Comparison of ENCODE assay signal across 17 mouse cellular contexts in the genomic region with DNA sequence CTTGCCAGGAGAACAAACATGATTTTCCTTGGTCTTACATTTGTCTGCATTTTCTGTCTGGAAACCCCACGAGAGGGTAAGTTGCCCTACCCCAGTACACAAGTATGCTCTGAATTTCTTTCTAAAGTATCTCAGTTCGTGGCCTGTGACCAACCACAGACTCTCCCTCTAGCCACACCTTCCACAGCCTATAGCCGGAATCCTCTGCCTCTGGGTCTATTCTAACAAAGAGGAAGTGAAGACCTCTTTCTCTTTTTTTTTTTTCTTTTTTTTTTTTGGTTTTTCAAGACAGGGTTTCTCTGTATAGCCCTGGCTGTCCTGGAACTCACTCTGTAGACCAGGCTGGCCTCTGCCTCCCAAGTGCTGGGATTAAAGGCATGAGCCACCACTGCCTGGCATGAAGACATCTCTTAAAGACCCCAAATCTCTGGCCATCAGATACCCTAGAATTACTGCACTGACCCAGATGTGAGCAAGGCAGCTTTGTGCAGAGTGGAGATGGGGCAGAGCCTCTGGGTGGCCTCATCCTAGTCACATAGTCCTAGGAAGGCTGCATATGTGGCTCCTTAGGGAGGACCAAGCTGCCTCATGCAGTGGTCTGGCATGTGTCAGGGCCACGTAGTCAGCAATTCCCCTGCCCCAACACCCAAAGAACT. TPM values are rescaled to one million over a fixed set of nuclear protein-coding genes. Genes with fewer than 3 reads are reported as not detected.
DNase-seq lines count a peak whose midpoint lies in the region; ATAC-seq lines count a peak whose summit lies in the region.
"Had no signal": no experiment of that assay in that cellular context is flagged by ENCODE, and none has a peak within 500 bp of the region (broad histone marks: within the 10 kb centered on the region; RNA-seq: fewer than 3 reads in every experiment).

No protein-coding gene starts in this region.

- H3K27ac ChIP-seq in heart, embryonic 10.5 days = peak overlapping the region; percentile 67
- H3K27ac ChIP-seq in brown adipose tissue, adult 24 weeks (replicated peaks; ENCODE audit: low read depth, low read length) = 0 out of 2 replicates have a peak overlapping the region, but pooled peaks have one; percentile 8
- H3K27ac ChIP-seq in liver, embryonic 16.5 days (ENCODE audit: low read length) = peak overlapping the region; percentile 18; the same call in 1 of the 2 replicates
- H3K27ac ChIP-seq: hindbrain, embryonic 14.5 days; left cerebral cortex, adult 2 months; midbrain, embryonic 13.5 days; neural tube, embryonic 12.5 days had no signal

- no peak for DNase-seq in heart, embryonic 10.5 days (ENCODE audit: low spot score)
- DNase-seq in heart, adult 8-10 months (ENCODE audit: low spot score) = no peak
- DNase-seq in 416B (ENCODE audit: low read depth) = peak; percentile 72
- DNase-seq in lung, postnatal 36 days = no peak
- DNase-seq in lung, postnatal 25 days (ENCODE audit: low spot score) = no peak
- DNase-seq in gastrocnemius, postnatal 25 days = no peak
- DNase-seq: cerebellum, postnatal 36 days; kidney, adult 18-20 months; kidney, postnatal 4 days; lung, embryonic 14.5 days had no signal

- ATAC-seq in liver, embryonic 16.5 days (ENCODE audit: low read depth) = no peak
- ATAC-seq: midbrain, embryonic 13.5 days had no signal

- H3K4me3 ChIP-seq in heart, embryonic 10.5 days = no peak overlapping the region
- H3K4me3 ChIP-seq in brown adipose tissue, adult 24 weeks (ENCODE audit: insufficient read depth, low read depth, low read length) = no peak overlapping the region
- no peak overlapping the region for H3K4me3 ChIP-seq in liver, embryonic 16.5 days (ENCODE audit: low read depth, low read length)
- H3K4me3 ChIP-seq: erythroblast, embryonic 14.5 days; left cerebral cortex, adult 2 months; midbrain, embryonic 13.5 days; neural tube, embryonic 12.5 days had no signal

- H3K9me3 ChIP-seq in heart, embryonic 10.5 days = no peaks in the 10 kb centered on the region
- H3K9me3 ChIP-seq in liver, embryonic 16.5 days (replicated peaks; ENCODE audit: control insufficient read depth, low read length) = no peaks in the 10 kb centered on the region
- H3K9me3 ChIP-seq: midbrain, embryonic 13.5 days; neural tube, embryonic 12.5 days had no signal

- H3K36me3 ChIP-seq in heart, embryonic 10.5 days = peaks cover 58% of the 10 kb centered on the region
- peaks cover 39% of the 10 kb centered on the region for H3K36me3 ChIP-seq in liver, embryonic 16.5 days (ENCODE audit: control insufficient read depth, insufficient read depth)

- no peaks in the 10 kb centered on the region for H3K27me3 ChIP-seq in heart, embryonic 10.5 days (ENCODE audit: insufficient read depth, poor library complexity, severe bottlenecking)
- H3K27me3 ChIP-seq in liver, embryonic 16.5 days (ENCODE audit: control insufficient read depth, insufficient read depth, low read depth, low read length) = no peaks in the 10 kb centered on the region
- H3K27me3 ChIP-seq: midbrain, embryonic 13.5 days; neural tube, embryonic 12.5 days had no signal

- H3K4me2 ChIP-seq in liver, embryonic 16.5 days (ENCODE audit: low read depth, low read length) = no peak overlapping the region
- H3K4me2 ChIP-seq: hindbrain, embryonic 14.5 days; lung, embryonic 14.5 days; midbrain, embryonic 13.5 days; neural tube, embryonic 12.5 days had no signal

- no peak overlapping the region for H3K9ac ChIP-seq in liver, embryonic 16.5 days (ENCODE audit: low read depth, low read length)
- H3K9ac ChIP-seq: hindbrain, embryonic 14.5 days; lung, embryonic 14.5 days; midbrain, embryonic 13.5 days; neural tube, embryonic 12.5 days had no signal

- WGBS in heart, embryonic 10.5 days = 62% methylated on average over 4 of the region's 4 CpGs
- 50% methylated on average over 4 of the region's 4 CpGs for WGBS in liver, embryonic 16.5 days (ENCODE audit: insufficient replicate concordance)

- H3K4me1 ChIP-seq in heart, embryonic 10.5 days = peaks cover 47% of the 10 kb centered on the region
- H3K4me1 ChIP-seq in brown adipose tissue, adult 24 weeks (ENCODE audit: control insufficient read depth, insufficient read depth, insufficient read length, low read length) = no peaks in the 10 kb centered on the region
- H3K4me1 ChIP-seq in liver, embryonic 16.5 days (ENCODE audit: control insufficient read depth, low read depth, low read length) = peaks cover 20% of the 10 kb centered on the region
- H3K4me1 ChIP-seq: midbrain, embryonic 13.5 days; neural tube, embryonic 12.5 days had no signal

RNA-seq across cellular contexts. Expression of a gene that starts 50.4 kb away (rescaled TPM):
- 18.1 and 20.7 TPM in 2 replicates for polyA plus RNA-seq in heart, embryonic 10.5 days (2016; fragmentation: Nextera tagmentation; extraction: Ambion mirVana)
- total RNA-seq in heart, adult 8-10 months (2022) = 100 to 1,000 TPM in 2 of 4 experiments, 10 to 100 TPM in 2; 91.9 to 122 (median 99.2) TPM
- polyA plus RNA-seq in brown adipose tissue, adult 24 weeks (2012; ENCODE audit: insufficient read depth, insufficient read length, missing spikeins) = 46.7 and 50.2 TPM in 2 replicates
- polyA plus RNA-seq in liver, embryonic 16.5 days (2015; fragmentation: Nextera tagmentation; extraction: Ambion mirVana) = 5.6 and 6.2 TPM in 2 replicates
- total RNA-seq in gastrocnemius, postnatal 25 days (2021) = 10 to 100 TPM; 38.5 to 44.8 TPM

Comparison
In these comparisons a context has a peak if more than half of its experiments do, and no peak if none do; other contexts are left out.
1. H3K27ac ChIP-seq: peak in every context shown above with its lines; median percentile 67 in heart, embryonic 10.5 days; 18 in liver, embryonic 16.5 days; 8 in brown adipose tissue, adult 24 weeks.